Mouse (Mus musculus) ES-E14 (cell line): Measurements from ENCODE around the gene Atxn1l.

ENCODE experiments used
- CHD2 ChIP-seq: IDR thresholded peaks from 2 replicates; pipeline ENCODE4 v1.6.1; 2014; ENCODE audit warnings: mild to moderate bottlenecking, low read depth, low read length, inconsistent platforms
- HCFC1 ChIP-seq: IDR thresholded peaks from 2 replicates; pipeline ENCODE4 v1.6.1; 2012; ENCODE audit warnings: low read length, inconsistent platforms, borderline replicate concordance; ENCODE audit not compliant: insufficient read depth
- MAFK ChIP-seq: IDR thresholded peaks from 2 replicates; pipeline ENCODE4 v1.6.1; 2014; ENCODE audit warnings: mild to moderate bottlenecking, low read depth, low read length, inconsistent platforms; ENCODE audit not compliant: insufficient read depth
- ZC3H11A ChIP-seq: IDR thresholded peaks from 2 replicates; pipeline ENCODE4 v1.6.1; 2012; ENCODE audit warnings: low read depth, mild to moderate bottlenecking, inconsistent platforms, low read length, borderline replicate concordance
- ZNF384 ChIP-seq: IDR thresholded peaks from 2 replicates; pipeline ENCODE4 v1.6.1; 2012; ENCODE audit warnings: low read depth, low read length, inconsistent platforms

- TF ChIP-seq MAFK: no peak
- no peak for TF ChIP-seq CHD2
- no peak for TF ChIP-seq ZC3H11A
- no peak for TF ChIP-seq ZNF384
- TF ChIP-seq HCFC1: no peak
Measured at GRCm38 (mm10) chr8:109779431-109780228, 42.1 kb upstream of the Atxn1l start.
